Mouse (Mus musculus): ENCODE measurements at regions not wholly inside any gene's neighbourhood (a gene's known extent, or its start where the extent isn't known, plus 50 kb on each side); places are given as distances from the start of the nearest gene placed in this dataset.
A peak's percentile ranks its signal among the peaks of the same experiment; 100 is the strongest.

- intact Hi-C loops (cut with DNase I), result no loop called here
- DNase-seq (ENCODE audit: extremely low spot score in 1 of 2, low spot score in 2 of 2), result no peak
These were observed 216.5 kb upstream of the Mki67 start for GRCm38 (mm10) chr7:135932595-135933175.

GRCm38 (mm10) chr7:135935180-135935579 is 219.0 kb upstream of the Mki67 start:
- intact Hi-C loops (cut with DNase I), result no loop called here
- DNase-seq (ENCODE audit: extremely low spot score in 1 of 2, low spot score in 2 of 2), result no peak

- intact Hi-C loops (cut with DNase I), result no loop called here
- no peak for DNase-seq (ENCODE audit: extremely low spot score in 1 of 2, low spot score in 2 of 2)
These were observed 221.3 kb upstream of the Mki67 start for GRCm38 (mm10) chr7:135937465-135937864.

- intact Hi-C loops (cut with DNase I), result no loop called here
These were observed 223.2 kb upstream of the Mki67 start for GRCm38 (mm10) chr7:135939341-135939740.

GRCm38 (mm10) chr7:135942826-135943225 is 226.7 kb upstream of the Mki67 start:
- no peak for DNase-seq (ENCODE audit: extremely low spot score in 1 of 2, low spot score in 2 of 2)
- intact Hi-C loops (cut with DNase I), result no loop called here

More at GRCm38 (mm10) chr7:135939341-135939740, 223.2 kb upstream of the Mki67 start:
- no peak for DNase-seq (ENCODE audit: extremely low spot score in 1 of 2, low spot score in 2 of 2)

- intact Hi-C loops (cut with DNase I), result no loop called here
- no peak for DNase-seq (ENCODE audit: extremely low spot score in 1 of 2, low spot score in 2 of 2)
These were observed 230.0 kb upstream of the Mki67 start for GRCm38 (mm10) chr7:135946071-135946646.

- peak in 1 of 2 experiments; percentile 37 for DNase-seq (ENCODE audit: extremely low spot score in 1 of 2, low spot score in 2 of 2)
- intact Hi-C loops (cut with DNase I), result no loop called here
These were observed 244.9 kb upstream of the Mki67 start for GRCm38 (mm10) chr7:135961026-135961425.

- intact Hi-C loops (cut with DNase I), result no loop called here
- DNase-seq (ENCODE audit: extremely low spot score in 1 of 2, low spot score in 2 of 2), result peak in 1 of 2 experiments; percentile 28
These were observed 249.4 kb upstream of the Mki67 start for GRCm38 (mm10) chr7:135965528-135965927.

- DNase-seq (ENCODE audit: extremely low spot score in 1 of 2, low spot score in 2 of 2), result no peak
- intact Hi-C loops (cut with DNase I), result no loop called here
These were observed 250.1 kb upstream of the Mki67 start for GRCm38 (mm10) chr7:135966231-135966630.

- intact Hi-C loops (cut with DNase I), result no loop called here
- no peak for DNase-seq (ENCODE audit: extremely low spot score in 1 of 2, low spot score in 2 of 2)
These were observed 252.5 kb upstream of the Mki67 start for GRCm38 (mm10) chr7:135968638-135969037.

GRCm38 (mm10) chr7:135986021-135986420 is 269.9 kb upstream of the Mki67 start:
- intact Hi-C loops (cut with DNase I), result no loop called here

GRCm38 (mm10) chr7:135990321-135990720 is 274.2 kb upstream of the Mki67 start:
- DNase-seq (ENCODE audit: extremely low spot score in 1 of 2, low spot score in 2 of 2), result peak in 1 of 2 experiments; percentile 7
- intact Hi-C loops (cut with DNase I), result no loop called here

More at GRCm38 (mm10) chr7:135986021-135986420, 269.9 kb upstream of the Mki67 start:
- no peak for DNase-seq (ENCODE audit: extremely low spot score in 1 of 2, low spot score in 2 of 2)

GRCm38 (mm10) chr7:135996896-135997295 is 280.7 kb upstream of the Mki67 start:
- intact Hi-C loops (cut with DNase I), result no loop called here
- DNase-seq (ENCODE audit: extremely low spot score in 1 of 2, low spot score in 2 of 2), result no peak

GRCm38 (mm10) chr7:135997640-135998039 is 281.5 kb upstream of the Mki67 start:
- intact Hi-C loops (cut with DNase I), result no loop called here
- DNase-seq (ENCODE audit: extremely low spot score in 1 of 2, low spot score in 2 of 2), result no peak

GRCm38 (mm10) chr7:136002382-136002781 is 286.2 kb upstream of the Mki67 start:
- DNase-seq (ENCODE audit: extremely low spot score in 1 of 2, low spot score in 2 of 2), result no peak

GRCm38 (mm10) chr7:136003291-136003690 is 287.1 kb upstream of the Mki67 start:
- intact Hi-C loops (cut with DNase I), result no loop called here
- no peak for DNase-seq (ENCODE audit: extremely low spot score in 1 of 2, low spot score in 2 of 2)

More at GRCm38 (mm10) chr7:136002382-136002781, 286.2 kb upstream of the Mki67 start:
- intact Hi-C loops (cut with DNase I), result no loop called here

- intact Hi-C loops (cut with DNase I), result no loop called here
- DNase-seq (ENCODE audit: extremely low spot score in 1 of 2, low spot score in 2 of 2), result no peak
These were observed 291.8 kb upstream of the Mki67 start for GRCm38 (mm10) chr7:136007796-136008455.

- intact Hi-C loops (cut with DNase I), result no loop called here
- DNase-seq (ENCODE audit: extremely low spot score in 1 of 2, low spot score in 2 of 2), result no peak
These were observed 292.3 kb upstream of the Mki67 start for GRCm38 (mm10) chr7:136008486-136008885.

GRCm38 (mm10) chr7:136010013-136010412 is 293.9 kb upstream of the Mki67 start:
- peak; percentile 64 to 70 for DNase-seq (ENCODE audit: extremely low spot score in 1 of 2, low spot score in 2 of 2)
- intact Hi-C loops (cut with DNase I), result no loop called here

- intact Hi-C loops (cut with DNase I), result no loop called here
- no peak for DNase-seq (ENCODE audit: extremely low spot score in 1 of 2, low spot score in 2 of 2)
These were observed 298.5 kb upstream of the Mki67 start for GRCm38 (mm10) chr7:136014706-136015105.

Data from left cerebral cortex, postnatal 10 days (tissue).